8 mouse cellular contexts compared by ENCODE assay signal in genomic region chr6:28618751-28619153, GRCm38 (mm10).
DNase-seq lines count a peak whose midpoint lies in the region; ATAC-seq and TF ChIP-seq lines count a peak whose summit lies in the region.

No protein-coding gene starts in this region.

- no peak for TF ChIP-seq POLR2A in myocyte (IDR thresholded peaks at IDR 0.05; ENCODE audit: insufficient read length, low read depth)

- no peaks in the 10 kb centered on the region for H3K9me3 ChIP-seq in midbrain, embryonic 12.5 days
- H3K9me3 ChIP-seq in midbrain, embryonic 11.5 days (ENCODE audit: control insufficient read depth, low read length), result no peaks in the 10 kb centered on the region
- no peaks in the 10 kb centered on the region for H3K9me3 ChIP-seq in hindbrain, embryonic 16.5 days (ENCODE audit: control insufficient read depth, low read length)

- H3K4me3 ChIP-seq in midbrain, embryonic 12.5 days, result no peak overlapping the region
- no peak overlapping the region for H3K4me3 ChIP-seq in midbrain, embryonic 11.5 days (ENCODE audit: low read depth, low read length)
- no peak overlapping the region for H3K4me3 ChIP-seq in hindbrain, embryonic 16.5 days (ENCODE audit: low read length)
- H3K4me3 ChIP-seq in myocyte, result no peak overlapping the region

- H3K4me1 ChIP-seq in midbrain, embryonic 12.5 days, result peaks cover 36% of the 10 kb centered on the region
- H3K4me1 ChIP-seq in midbrain, embryonic 11.5 days (ENCODE audit: control insufficient read depth, insufficient read depth, low read length), result peaks cover 11% of the 10 kb centered on the region
- H3K4me1 ChIP-seq in hindbrain, embryonic 16.5 days (ENCODE audit: control insufficient read depth, insufficient read depth, low read depth, low read length), result peaks cover 11% of the 10 kb centered on the region

- no peak overlapping the region for H3K27ac ChIP-seq in midbrain, embryonic 12.5 days (replicated peaks)
- H3K27ac ChIP-seq in midbrain, embryonic 11.5 days (ENCODE audit: low read depth, low read length), result no peak overlapping the region
- H3K27ac ChIP-seq in hindbrain, embryonic 16.5 days (ENCODE audit: low read depth, low read length), result no peak overlapping the region

- no peak overlapping the region for H3K9ac ChIP-seq in midbrain, embryonic 12.5 days (replicated peaks)
- no peak overlapping the region for H3K9ac ChIP-seq in midbrain, embryonic 11.5 days (ENCODE audit: low read length)
- no peak overlapping the region for H3K9ac ChIP-seq in hindbrain, embryonic 16.5 days (ENCODE audit: low read depth, low read length)

- no peak overlapping the region for H3ac ChIP-seq in myocyte (ENCODE audit: control insufficient read depth, insufficient read length)

- H3K27me3 ChIP-seq in midbrain, embryonic 12.5 days, result no peaks in the 10 kb centered on the region
- H3K27me3 ChIP-seq in midbrain, embryonic 11.5 days (ENCODE audit: control insufficient read depth, insufficient read depth, low read length), result no peaks in the 10 kb centered on the region
- no peaks in the 10 kb centered on the region for H3K27me3 ChIP-seq in hindbrain, embryonic 16.5 days (replicated peaks; ENCODE audit: control insufficient read depth, insufficient read depth, low read length)
- no peaks in the 10 kb centered on the region for H3K27me3 ChIP-seq in myocyte (ENCODE audit: control insufficient read depth, insufficient read depth, insufficient read length)

- H3K79me2 ChIP-seq in myocyte (ENCODE audit: control insufficient read depth, insufficient read depth), result peaks cover 42% of the 10 kb centered on the region

- H3K36me3 ChIP-seq in midbrain, embryonic 12.5 days, result no peaks in the 10 kb centered on the region
- no peaks in the 10 kb centered on the region for H3K36me3 ChIP-seq in midbrain, embryonic 11.5 days (ENCODE audit: control insufficient read depth, insufficient read depth, low read length)
- no peaks in the 10 kb centered on the region for H3K36me3 ChIP-seq in hindbrain, embryonic 16.5 days (ENCODE audit: control insufficient read depth, insufficient read depth, low read length)
- no peaks in the 10 kb centered on the region for H3K36me3 ChIP-seq in myocyte (ENCODE audit: control insufficient read depth, insufficient read depth)

- no peak for DNase-seq in midbrain, embryonic 11.5 days (ENCODE audit: low spot score, missing footprints)
- peak; percentile 52 for DNase-seq in cerebellum, adult 11 months
- DNase-seq in gastrocnemius, postnatal 14 days, result peak; percentile 44
- peak; percentile 54 to 55 for DNase-seq in left cerebral cortex, adult 18-20 months (ENCODE audit: low spot score in 2 of 2)

- H3K4me2 ChIP-seq in midbrain, embryonic 12.5 days (replicated peaks), result no peak overlapping the region
- no peak overlapping the region for H3K4me2 ChIP-seq in midbrain, embryonic 11.5 days
- H3K4me2 ChIP-seq in hindbrain, embryonic 16.5 days (ENCODE audit: low read length), result no peak overlapping the region; the same call in 1 of the 2 replicates
- peak overlapping the region; percentile 40 for H3K4me2 ChIP-seq in myocyte (ENCODE audit: low read depth)

- 57% methylated on average over 7 of the region's 7 CpGs for WGBS in midbrain, embryonic 12.5 days
- 75% methylated on average over 7 of the region's 7 CpGs for WGBS in midbrain, embryonic 11.5 days
- 35% methylated on average over 7 of the region's 7 CpGs for WGBS in hindbrain, embryonic 16.5 days

- 0 out of 2 replicates have a peak, but pooled peaks have one; percentile 28 for ATAC-seq in midbrain, embryonic 12.5 days (ENCODE audit: low FRiP score, low read depth)
- ATAC-seq in midbrain, embryonic 11.5 days (ENCODE audit: low FRiP score), result no peak
- ATAC-seq in hindbrain, embryonic 16.5 days, result peak; percentile 50; the same call in 1 of the 2 replicates
- no peak for ATAC-seq in erythroid progenitor cell, adult 5-6 weeks (replicated peaks; ENCODE audit: low FRiP score, poor library complexity, severe bottlenecking)

- intact Hi-C loops in gastrocnemius, postnatal 14 days (cut with DNase I; ENCODE audit: low total_unique reads), result no loop called here

TF ChIP-seq in myocyte, 11 proteins besides CTCF, POLR2A, EP300 and RAD21:
- TF ChIP-seq TCF12 (IDR thresholded peaks at IDR 0.05; ENCODE audit: insufficient read depth, poor library complexity, severe bottlenecking) (peak; percentile 16), POLR2AphosphoS2 (IDR thresholded peaks at IDR 0.05; ENCODE audit: insufficient read length, low read depth) (no peak), REST (IDR thresholded peaks at IDR 0.05; ENCODE audit: insufficient read depth, insufficient read length) (no peak), CEBPB (IDR thresholded peaks at IDR 0.05; ENCODE audit: insufficient read depth, poor library complexity, severe bottlenecking) (no peak), E2F4 (IDR thresholded peaks at IDR 0.05; ENCODE audit: insufficient read depth) (no peak), MYOG (IDR thresholded peaks at IDR 0.05; ENCODE audit: control insufficient read depth in 1 of 3, insufficient read depth in 1 of 3, insufficient read length in 2 of 3, low read depth in 2 of 3) (peak in 1 of 3 experiments; percentile 59), SRF (IDR thresholded peaks at IDR 0.05; ENCODE audit: control insufficient read depth, insufficient read length, low read depth) (no peak), MAX (IDR thresholded peaks at IDR 0.05; ENCODE audit: low read depth) (no peak), MYOD1 (IDR thresholded peaks at IDR 0.05; ENCODE audit: control insufficient read depth in 1 of 3, insufficient read length in 2 of 3, low read depth in 2 of 3) (peak in 2 of 3 experiments; percentile 29 to 52), TCF3 (IDR thresholded peaks at IDR 0.05; ENCODE audit: insufficient read length, low read depth) (no peak), USF1 (IDR thresholded peaks at IDR 0.05; ENCODE audit: low read depth) (no peak)

Comparison
In these comparisons a context has a peak if more than half of its experiments do, and no peak if none do; other contexts are left out.
1. ATAC-seq: peak in midbrain, embryonic 12.5 days (single experiment) and hindbrain, embryonic 16.5 days (single experiment); none in midbrain, embryonic 11.5 days (single experiment) and erythroid progenitor cell, adult 5-6 weeks (single experiment).